Mouse (Mus musculus) ES-Bruce4 (cell line): ENCODE results near the gene Prss8. TPM values are rescaled to one million over a fixed set of nuclear protein-coding genes. Genes with fewer than 3 reads are reported as not detected.
"Not testable (repeated sequence)": the region's sequence is repeated elsewhere in the genome, so short reads cannot be mapped to it uniquely, and the experiment has no call there.

Experiments
- H3K27ac ChIP-seq: 2 replicates; pipeline ENCODE4 v1.5.1; 2012; ENCODE audit warnings: low read length, inconsistent platforms; ENCODE audit not compliant: insufficient read depth
- H3K27me3 ChIP-seq: 2 replicates; pipeline ENCODE4 v1.6.1; 2012; ENCODE audit warnings: mild to moderate bottlenecking, low read length, inconsistent platforms; ENCODE audit not compliant: control insufficient read depth, poor library complexity, insufficient read depth, severe bottlenecking
- H3K36me3 ChIP-seq: 2 replicates; pipeline ENCODE4 v1.6.1; 2012; ENCODE audit warnings: inconsistent platforms, mild to moderate bottlenecking, low read length, moderate library complexity; ENCODE audit not compliant: control insufficient read depth, poor library complexity, insufficient read depth, severe bottlenecking
- H3K4me1 ChIP-seq: one replicate; pipeline ENCODE4 v1.8.1; 2011; ENCODE audit warnings: low read length; ENCODE audit not compliant: control insufficient read depth, insufficient read depth
- H3K4me3 ChIP-seq: 2 replicates; pipeline ENCODE4 v1.5.1; 2011; ENCODE audit warnings: low read depth, mild to moderate bottlenecking, low read length
- H3K9ac ChIP-seq: 2 replicates; pipeline ENCODE4 v1.6.1; 2012; ENCODE audit warnings: low read depth, mild to moderate bottlenecking, inconsistent platforms; ENCODE audit not compliant: poor library complexity, severe bottlenecking
- H3K9me3 ChIP-seq: replicated peaks from 2 replicates; pipeline ENCODE4 v1.6.1; 2012; ENCODE audit warnings: mild to moderate bottlenecking, low read length, inconsistent platforms; ENCODE audit not compliant: control insufficient read depth, poor library complexity, insufficient read depth, severe bottlenecking
- CTCF ChIP-seq: IDR thresholded peaks from one replicate; pipeline ENCODE4 v1.8.1; 2011; ENCODE audit warnings: low read depth, low read length
- EP300 ChIP-seq: IDR thresholded peaks from 2 replicates; pipeline ENCODE4 v1.6.1; 2011; ENCODE audit warnings: low read depth, low read length; ENCODE audit not compliant: insufficient read depth
- POLR2A ChIP-seq: IDR thresholded peaks from one replicate; pipeline ENCODE4 v1.8.1; 2011; ENCODE audit warnings: low read length; ENCODE audit not compliant: insufficient read depth
- polyA plus RNA-seq: library from polyadenylated mRNA; stranded (reverse); fragments of >200 nt; gene quantifications from 2 replicates; pipeline ENCODE4 v1.2.4, GENCODE M21; 2011; ENCODE audit warnings: low read depth; ENCODE audit not compliant: missing spikeins, insufficient read depth, insufficient read length

The Prss8 gene
- polyA plus RNA-seq, 1 experiment, result 73.0 TPM

- no peak for TF ChIP-seq CTCF
- TF ChIP-seq EP300, result no peak
- TF ChIP-seq POLR2A, result no peak
- H3K36me3 ChIP-seq, result peaks cover 21% of the 10 kb centered on the region
- H3K9me3 ChIP-seq, result no peaks in the 10 kb centered on the region
- H3K9ac ChIP-seq, result peak overlapping the region; percentile 92
- peak overlapping the region; percentile 88 for H3K4me3 ChIP-seq
- H3K27ac ChIP-seq, result peak overlapping the region; percentile 66
- H3K4me1 ChIP-seq, result no peaks in the 10 kb centered on the region
- no peaks in the 10 kb centered on the region for H3K27me3 ChIP-seq
These were observed 36.5 kb upstream of the Prss8 start for GRCm38 (mm10) chr7:127966371-127966918.

GRCm38 (mm10) chr7:127959364-127959763 lies 29.5 kb upstream of the Prss8 start:
- TF ChIP-seq EP300 (no peak), POLR2A (no peak)
- H3K9ac ChIP-seq, result no peak overlapping the region
- H3K36me3 ChIP-seq, result no peaks in the 10 kb centered on the region
- no peaks in the 10 kb centered on the region for H3K9me3 ChIP-seq
- no peaks in the 10 kb centered on the region for H3K27me3 ChIP-seq
- no peak overlapping the region for H3K4me3 ChIP-seq
- H3K27ac ChIP-seq, result no peak overlapping the region
- no peaks in the 10 kb centered on the region for H3K4me1 ChIP-seq

DNA sequence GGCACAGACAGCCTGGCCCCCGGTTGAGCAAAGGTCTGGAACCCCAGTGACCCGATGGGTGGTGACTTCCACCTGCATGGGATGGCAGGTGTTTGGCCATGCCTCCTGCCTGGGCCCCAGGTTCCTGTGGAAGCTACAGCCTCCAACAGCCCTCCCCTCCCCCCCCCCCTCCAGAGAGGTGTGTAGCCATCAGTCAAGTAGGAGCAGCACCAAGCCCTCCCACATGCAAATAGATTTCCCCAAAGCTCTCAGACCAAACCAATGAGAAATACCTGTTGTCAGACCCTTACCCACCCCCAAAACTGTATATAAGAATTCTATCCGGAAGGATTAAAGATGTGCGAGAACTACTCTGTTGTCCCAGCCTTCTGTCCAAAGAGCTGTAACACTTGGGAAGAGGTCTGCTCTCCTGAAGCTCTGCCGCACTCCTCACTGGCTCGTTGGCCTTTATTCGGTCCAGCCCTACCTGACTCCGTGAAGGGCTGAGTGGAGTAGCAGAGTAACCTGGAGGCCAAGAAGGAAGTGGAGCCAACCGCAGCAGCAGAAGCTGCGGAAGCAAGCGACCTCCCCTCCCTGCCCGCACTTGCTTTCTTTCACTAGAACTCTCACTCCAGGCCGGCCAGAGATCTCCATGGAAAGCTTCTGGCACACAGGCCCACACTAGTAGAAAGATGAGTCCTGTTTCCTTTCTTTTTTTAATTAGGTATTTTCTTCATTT lies 23.1 kb upstream of the Prss8 start:
- H3K27ac ChIP-seq, result peak overlapping the region; percentile 78
- TF ChIP-seq EP300, result no peak
- no peak for TF ChIP-seq POLR2A
- no peak for TF ChIP-seq CTCF
- no peaks in the 10 kb centered on the region for H3K4me1 ChIP-seq
- no peaks in the 10 kb centered on the region for H3K36me3 ChIP-seq
- peak overlapping the region; percentile 42 for H3K9ac ChIP-seq
- no peaks in the 10 kb centered on the region for H3K9me3 ChIP-seq
- no peaks in the 10 kb centered on the region for H3K27me3 ChIP-seq
- H3K4me3 ChIP-seq, result peak overlapping the region; percentile 39

GRCm38 (mm10) chr7:127946470-127947023 lies 16.6 kb upstream of the Prss8 start, which contains the start of gene Prss36:
Prss36 (minus strand) TSS chr7:127946725.
- no peak within 1 kb of the TSS for H3K9ac ChIP-seq
- H3K9me3 ChIP-seq, result no peaks in the 10 kb centered on the region
- peaks cover 6% of the 10 kb centered on the region for H3K4me1 ChIP-seq
- no peaks in the 10 kb centered on the region for H3K36me3 ChIP-seq
- TF ChIP-seq EP300 (no peak), POLR2A (no peak), CTCF (no peak)
- H3K4me3 ChIP-seq, result no peak within 1 kb of the TSS
- H3K27me3 ChIP-seq, result no peaks in the 10 kb centered on the region
- H3K27ac ChIP-seq, result no peak within 1 kb of the TSS

DNA sequence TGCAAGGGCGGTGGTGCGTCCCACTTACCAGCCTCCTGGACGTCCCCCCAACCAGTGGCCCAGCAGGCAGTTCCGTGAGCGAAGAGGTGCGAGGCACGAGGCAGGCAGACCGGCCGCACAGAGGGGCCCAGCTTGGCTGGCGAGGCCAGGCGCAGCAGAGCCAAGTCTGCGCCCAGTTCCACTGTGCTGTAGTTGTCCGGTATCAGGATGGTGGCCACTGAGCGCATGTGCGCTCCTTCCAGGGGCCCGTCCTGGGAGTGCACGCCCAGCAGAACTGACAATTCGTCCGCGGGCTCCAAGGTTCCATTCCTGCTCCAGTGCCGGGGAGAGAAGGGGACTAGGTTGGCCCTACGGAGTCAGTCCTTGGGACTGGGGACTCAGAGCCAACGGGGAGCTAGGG lies 14.7 kb upstream of the Prss8 start:
- Histone ChIP-seq H3K36me3 (no peaks in the 10 kb centered on the region), H3K4me1 (peaks cover 6% of the 10 kb centered on the region), H3K4me3 (peak overlapping the region; percentile 35), H3K9ac (peak overlapping the region; percentile 24), H3K27ac (no peak overlapping the region), H3K9me3 (no peaks in the 10 kb centered on the region), H3K27me3 (no peaks in the 10 kb centered on the region)
- TF ChIP-seq EP300 (no peak), POLR2A (no peak), CTCF (no peak)

GRCm38 (mm10) chr7:127942097-127942496 lies 12.2 kb upstream of the Prss8 start:
- H3K4me1 ChIP-seq, H3K36me3 ChIP-seq, H3K27me3 ChIP-seq, H3K4me3 ChIP-seq, H3K9ac ChIP-seq, H3K27ac ChIP-seq, H3K9me3 ChIP-seq: not testable (repeated sequence)
